Mouse (Mus musculus) adrenal gland, adult (tissue): ENCODE data around the gene Gmppa.

Experiments used
- DNase-seq, 2 experiments: peaks; one replicate each; pipeline ENCODE4 v3.0.0; 2022 to 2023; ENCODE audit warnings: low spot score in 1 of 2; ENCODE audit not compliant: inconsistent age in 2 of 2

Gene Gmppa

DNA sequence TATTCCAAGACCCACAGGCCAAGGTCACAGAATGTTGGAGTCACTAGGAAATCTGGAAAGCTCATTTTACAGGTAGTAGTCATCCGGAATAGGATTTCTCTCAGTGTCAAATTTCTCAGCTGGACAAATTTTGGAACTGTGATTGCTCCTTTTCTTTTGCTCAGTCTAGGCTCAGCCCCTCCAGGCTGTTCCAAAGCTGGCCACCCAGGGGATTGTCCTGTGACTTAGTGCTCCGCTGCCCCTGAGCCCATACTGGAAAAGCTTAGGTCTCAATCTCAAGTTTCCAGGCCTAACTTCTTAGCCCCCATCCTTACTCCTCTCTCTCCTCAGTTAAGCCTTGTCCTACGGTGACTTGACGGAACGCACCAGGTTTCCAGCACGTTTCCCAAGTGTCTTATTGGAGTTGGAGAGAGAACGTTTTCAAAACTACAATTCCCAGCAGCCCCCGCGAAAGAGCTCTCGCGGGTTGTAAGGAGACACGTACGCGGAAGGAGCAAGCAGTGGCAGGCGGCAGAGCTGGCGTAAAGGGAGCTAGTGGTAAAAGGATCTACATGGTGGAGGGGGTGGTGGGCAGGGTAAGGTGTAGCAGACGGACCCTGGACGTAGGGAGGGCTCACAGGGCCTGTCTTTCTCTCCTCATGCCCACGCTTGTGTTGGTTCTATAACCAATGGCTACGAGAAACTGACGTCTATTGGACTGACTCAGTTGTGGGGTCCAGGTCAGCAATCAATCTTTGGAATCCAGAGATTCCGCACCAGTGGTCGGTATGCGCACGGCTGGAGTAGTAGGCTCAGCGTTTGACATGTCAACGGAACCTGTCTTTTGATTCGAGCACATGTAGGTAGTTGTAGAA is at the start of gene Gmppa:
Gene Gmppa (plus strand): TSS at position 456 of the 854 bp plus-strand sequence.
- DNase-seq: peak; percentile 84 to 95

DNA sequence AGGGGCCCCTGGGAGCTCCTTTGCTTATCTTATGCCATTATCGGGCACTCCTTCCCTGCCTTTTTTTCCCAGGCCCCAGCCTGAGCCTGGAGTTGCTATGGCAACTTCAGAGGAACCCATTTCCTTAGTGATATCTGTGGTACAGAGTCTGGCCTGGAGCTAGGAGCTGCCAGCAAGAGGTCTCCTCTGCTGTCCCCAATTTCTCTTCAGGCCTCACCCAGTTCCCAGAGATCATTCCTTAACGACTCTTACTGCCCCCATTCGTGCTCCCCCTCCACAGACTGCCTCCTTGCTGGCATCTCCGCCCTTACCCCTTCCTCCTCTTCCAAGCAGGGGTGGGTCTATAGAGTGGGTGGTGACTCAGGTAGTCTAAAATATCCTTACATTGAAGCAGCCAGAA is 49.6 kb upstream of the Gmppa start:
- DNase-seq: no peak

GRCm38 (mm10) chr1:75387469-75387928 is 48.2 kb upstream of the Gmppa start:
- peak in 1 of 2 experiments; percentile 44 for DNase-seq

DNA sequence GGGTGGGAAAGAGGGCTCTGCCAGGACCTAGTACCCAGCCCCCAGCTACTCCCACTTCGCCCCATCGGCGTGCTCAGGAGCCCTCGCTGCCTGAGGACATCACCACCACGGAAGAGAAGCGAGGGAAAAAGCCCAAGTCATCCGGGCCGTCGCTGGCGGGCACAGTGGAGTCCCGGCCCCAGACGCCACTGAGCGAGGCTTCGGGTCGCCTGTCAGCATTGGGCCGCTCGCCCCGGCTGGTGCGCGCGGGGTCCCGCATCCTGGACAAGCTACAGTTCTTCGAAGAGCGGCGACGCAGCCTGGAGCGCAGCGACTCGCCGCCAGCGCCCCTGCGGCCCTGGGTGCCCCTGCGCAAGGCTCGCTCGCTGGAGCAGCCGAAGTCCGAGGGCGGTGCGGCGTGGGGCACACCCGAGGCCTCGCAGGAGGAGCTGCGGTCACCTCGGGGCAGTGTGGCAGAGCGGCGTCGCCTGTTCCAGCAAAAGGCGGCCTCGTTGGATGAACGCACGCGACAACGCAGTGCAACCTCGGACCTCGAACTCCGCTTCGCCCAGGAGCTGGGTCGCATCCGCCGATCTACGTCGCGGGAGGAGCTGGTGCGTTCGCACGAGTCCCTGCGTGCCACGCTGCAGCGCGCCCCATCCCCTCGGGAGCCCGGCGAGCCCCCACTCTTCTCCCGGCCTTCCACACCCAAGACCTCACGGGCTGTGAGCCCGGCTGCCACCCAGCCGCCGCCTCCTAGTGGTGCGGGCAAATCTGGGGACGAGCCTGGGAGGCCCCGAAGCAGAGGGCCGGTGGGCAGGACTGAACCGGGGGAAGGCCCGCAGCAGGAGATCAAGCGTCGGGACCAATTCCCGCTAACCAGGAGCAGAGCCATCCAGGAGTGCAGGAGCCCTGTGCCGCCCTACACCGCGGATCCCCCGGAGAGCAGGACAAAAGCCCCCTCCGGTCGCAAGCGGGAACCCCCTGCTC is 47.5 kb upstream of the Gmppa start:
- DNase-seq: no peak

GRCm38 (mm10) chr1:75388898-75389515 is 46.7 kb upstream of the Gmppa start:
- DNase-seq: no peak

DNA sequence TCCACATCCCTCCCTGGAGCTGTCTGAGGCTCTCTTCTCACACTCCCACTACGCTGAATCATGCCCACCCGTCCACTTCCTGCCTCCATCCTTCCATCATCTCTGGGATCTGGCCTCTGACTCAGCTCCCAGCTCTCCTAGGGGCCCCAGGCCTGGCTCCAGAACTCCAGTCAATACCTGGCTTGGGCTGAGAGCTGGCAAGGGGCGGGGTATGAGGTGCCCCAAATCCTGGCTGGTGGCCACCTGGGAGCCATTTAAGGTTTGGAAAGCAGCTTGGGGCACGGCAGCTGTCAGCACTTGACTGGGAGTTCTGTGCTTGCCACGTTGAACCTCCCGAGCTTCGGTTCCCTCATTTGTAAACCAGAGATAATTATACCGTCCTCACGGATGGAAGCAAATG is 42.6 kb upstream of the Gmppa start:
- DNase-seq: peak in 1 of 2 experiments; percentile 43

GRCm38 (mm10) chr1:75393846-75394245 is 41.9 kb upstream of the Gmppa start:
- DNase-seq: no peak

DNA sequence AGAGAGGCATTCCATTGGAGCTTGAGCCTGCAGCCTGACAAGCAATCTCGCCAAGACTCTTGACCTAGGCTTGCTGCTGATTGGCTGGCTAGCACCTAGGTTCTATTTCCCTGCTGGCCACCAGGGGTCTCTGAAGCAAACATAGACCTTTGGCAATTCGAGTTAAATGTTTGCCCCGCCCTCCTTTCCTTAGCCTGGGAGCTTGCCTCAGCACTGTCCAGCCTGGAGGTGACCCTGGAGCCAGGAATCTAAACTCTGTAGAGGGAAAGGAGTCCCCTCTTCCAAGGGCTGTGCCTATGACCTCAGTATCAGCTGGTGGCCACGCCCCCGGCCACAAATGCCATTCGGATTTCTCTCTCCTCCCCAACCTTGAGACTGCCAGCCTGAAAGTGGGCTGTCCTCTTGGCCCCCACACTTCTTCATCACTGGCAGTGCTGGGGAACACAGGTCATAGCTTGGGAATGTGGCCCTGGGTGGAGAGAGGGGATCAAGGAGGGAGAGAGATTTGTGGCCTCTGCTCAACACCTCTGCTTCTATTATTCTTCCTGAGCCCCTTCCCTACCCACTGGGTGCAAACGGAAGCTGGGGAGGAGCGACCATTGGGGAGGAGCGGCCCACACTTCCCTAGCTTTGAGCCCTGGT is 36.8 kb upstream of the Gmppa start:
- peak; percentile 76 to 91 for DNase-seq

DNA sequence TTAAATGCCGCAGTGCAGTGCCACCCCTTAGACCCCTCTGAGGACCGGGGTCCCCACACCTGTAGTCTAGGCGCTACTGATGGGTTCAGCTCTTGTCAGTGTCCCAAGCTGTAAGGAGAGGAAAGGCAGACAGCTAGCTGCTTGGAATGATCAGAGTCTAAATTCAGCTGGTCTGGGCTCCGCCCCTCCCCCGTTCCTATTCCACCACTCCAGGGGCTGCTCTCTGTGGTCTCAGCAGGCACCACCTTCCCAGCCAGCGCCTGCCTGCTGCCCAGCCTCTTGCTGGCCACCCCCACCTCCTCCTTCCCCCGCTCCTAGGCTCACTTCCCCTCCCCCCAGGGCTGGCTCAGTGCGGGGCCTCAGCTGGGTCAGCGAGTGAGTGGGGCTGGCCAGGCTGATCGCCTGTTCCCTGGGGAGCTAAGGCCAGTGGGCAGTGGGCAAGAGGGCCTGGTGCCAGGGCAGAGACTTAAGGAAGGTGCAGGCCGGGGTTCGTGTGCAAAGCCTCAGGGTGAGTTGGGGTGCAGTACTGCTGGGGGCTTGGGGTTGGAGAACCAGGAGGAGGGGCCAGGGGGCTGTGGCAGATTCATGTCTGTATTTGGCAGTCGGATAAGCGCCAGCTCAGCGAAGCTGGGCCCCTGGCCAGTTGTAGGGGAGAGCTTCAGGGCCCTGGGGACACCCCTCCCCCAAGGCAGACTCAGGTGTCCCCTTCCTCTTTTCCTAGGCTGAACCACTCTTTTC is 35.8 kb upstream of the Gmppa start:
- peak in 1 of 2 experiments; percentile 49 for DNase-seq

DNA sequence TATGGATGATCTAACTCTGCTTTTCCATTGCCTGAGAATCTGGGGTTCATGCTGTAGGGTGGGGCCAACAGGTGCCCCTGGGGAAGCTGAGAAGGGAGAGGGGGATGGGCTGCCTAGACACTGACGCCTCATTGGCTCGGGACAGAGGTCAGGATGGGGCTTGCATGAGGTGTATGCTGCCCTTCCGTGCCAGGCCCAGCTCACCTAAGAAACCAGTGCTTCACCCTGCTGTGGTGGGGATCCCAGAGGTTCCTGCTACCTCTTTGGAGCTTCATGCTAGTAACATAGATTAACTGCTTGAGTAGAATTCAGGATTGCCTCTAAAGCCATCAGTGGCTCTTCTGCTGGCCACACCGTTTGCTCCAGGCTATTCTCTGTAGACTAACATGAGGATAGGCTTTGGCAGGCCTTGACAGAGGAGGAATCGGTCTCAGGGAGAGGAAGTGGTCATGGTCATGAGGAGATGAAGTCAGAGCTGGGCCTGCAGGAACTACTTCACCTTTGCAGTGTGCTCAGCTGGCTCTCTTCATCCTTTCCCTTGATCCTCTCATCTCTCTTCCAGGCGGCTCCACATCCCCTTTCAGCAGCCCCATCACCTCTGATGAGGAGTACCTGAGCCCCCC is 35.1 kb upstream of the Gmppa start:
- no peak for DNase-seq

GRCm38 (mm10) chr1:75405547-75405946 is 30.2 kb upstream of the Gmppa start:
- no peak for DNase-seq

DNA sequence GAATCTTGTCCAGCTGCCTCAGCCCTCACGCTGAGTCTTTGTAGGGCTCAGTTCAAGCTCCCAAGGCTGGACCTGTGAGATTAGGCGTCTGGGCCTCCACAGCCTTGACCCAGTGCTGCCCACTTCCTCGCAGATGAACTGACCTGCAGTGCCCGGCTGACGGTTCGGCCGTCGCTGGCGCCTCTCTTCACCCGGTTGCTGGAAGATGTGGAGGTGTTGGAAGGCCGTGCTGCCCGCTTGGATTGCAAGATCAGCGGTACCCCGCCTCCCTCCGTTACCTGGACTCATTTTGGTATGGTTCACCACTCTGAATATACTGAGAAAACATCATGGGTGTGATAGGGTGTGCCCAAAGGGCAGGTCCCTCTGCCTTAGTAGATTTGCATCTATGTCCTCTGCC is 29.6 kb upstream of the Gmppa start:
- DNase-seq: no peak

- DNase-seq: no peak
Measured at GRCm38 (mm10) chr1:75407056-75407455, 28.7 kb upstream of the Gmppa start.

DNA sequence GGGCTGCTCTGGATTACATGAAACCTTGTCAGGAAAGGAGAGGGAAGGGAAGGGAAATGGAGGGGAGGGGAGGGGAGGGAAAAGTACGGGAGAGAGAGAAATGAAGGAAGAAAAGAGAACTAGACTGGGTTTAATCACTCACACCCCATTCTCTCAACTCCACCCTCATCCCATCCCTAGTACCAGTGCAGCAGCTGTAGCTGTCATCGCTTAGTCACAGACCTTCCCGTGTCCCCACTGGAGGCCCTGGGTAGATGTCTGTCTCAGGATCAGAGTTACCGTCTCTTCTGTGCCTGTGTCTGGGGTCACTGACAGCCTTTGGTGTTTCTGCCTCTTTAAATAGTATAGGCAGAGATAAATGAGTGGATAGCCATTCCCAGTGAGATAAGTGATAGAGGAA is 27.5 kb upstream of the Gmppa start:
- no peak for DNase-seq

GRCm38 (mm10) chr1:75409950-75410349 is 25.8 kb upstream of the Gmppa start:
- DNase-seq: no peak

- no peak for DNase-seq
Measured at GRCm38 (mm10) chr1:75412196-75412595, 23.5 kb upstream of the Gmppa start.

DNA sequence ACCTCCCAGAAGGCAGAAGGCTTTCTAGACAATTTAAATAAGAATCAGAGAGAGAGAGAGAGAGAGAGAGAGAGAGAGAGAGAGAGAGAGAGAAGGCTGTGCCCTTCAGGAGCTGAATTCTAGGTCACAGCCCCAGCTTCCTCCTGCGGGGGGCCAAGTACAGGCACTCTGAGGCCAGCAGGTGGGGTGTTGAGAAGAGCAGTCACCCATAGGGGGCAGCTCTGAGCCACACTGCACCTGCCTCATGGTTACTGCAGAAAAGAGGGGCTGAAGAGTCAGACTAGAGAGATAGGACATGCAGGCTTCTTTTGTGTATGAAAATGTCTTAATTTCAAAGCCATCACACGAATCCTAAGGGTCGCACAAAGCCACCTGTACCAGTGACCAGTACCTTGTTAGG is 22.0 kb upstream of the Gmppa start:
- peak in 1 of 2 experiments; percentile 58 for DNase-seq

- DNase-seq: no peak
Measured at GRCm38 (mm10) chr1:75421794-75422193, 13.9 kb upstream of the Gmppa start.

GRCm38 (mm10) chr1:75422216-75422822 is 13.4 kb upstream of the Gmppa start:
- DNase-seq: no peak
